Mouse (Mus musculus): ENCODE results near the gene Tstd1.

- TF ChIP-seq CTCF (IDR thresholded peaks at IDR 0.05 in 2 of 3, conservative IDR thresholded peaks at IDR 0.05 in 1 of 3; ENCODE audit: control insufficient read depth in 1 of 3, insufficient read depth in 1 of 3, low read depth in 2 of 3, low read length in 3 of 3, poor library complexity in 1 of 3, severe bottlenecking in 1 of 3) (no peak), SIN3A (IDR thresholded peaks at IDR 0.05; ENCODE audit: low read length) (no peak), TBP (IDR thresholded peaks at IDR 0.05; ENCODE audit: low read depth, low read length) (peak; percentile 71), MXI1 (IDR thresholded peaks at IDR 0.05; ENCODE audit: low read depth, low read length) (no peak), POLR2A (IDR thresholded peaks at IDR 0.05; ENCODE audit: control insufficient read depth in 1 of 2, insufficient read depth in 1 of 2, low read depth in 1 of 2, low read length in 2 of 2, poor library complexity in 1 of 2) (no peak), EP300 (IDR thresholded peaks at IDR 0.05; ENCODE audit: low read depth in 1 of 2, low read length in 2 of 2) (no peak), MYB (IDR thresholded peaks at IDR 0.05; ENCODE audit: low read depth, low read length) (no peak), MAZ (IDR thresholded peaks at IDR 0.05; ENCODE audit: low read depth, low read length) (no peak), ZKSCAN1 (IDR thresholded peaks at IDR 0.05; ENCODE audit: low read depth, low read length) (no peak), NRF1 (IDR thresholded peaks at IDR 0.05; ENCODE audit: insufficient read depth, low read depth, low read length, poor library complexity, severe bottlenecking) (no peak), MAX (IDR thresholded peaks at IDR 0.05; ENCODE audit: low read length) (no peak), ZC3H11A (IDR thresholded peaks at IDR 0.05; ENCODE audit: low read depth, low read length) (no peak), CHD2 (IDR thresholded peaks at IDR 0.05; ENCODE audit: low read length) (no peak)
Observed at GRCm38 (mm10) chr1:171465749-171466412, 47.2 kb downstream of the Tstd1 start.
